Mouse (Mus musculus): ENCODE data around the gene Ednrb. TPM values are rescaled to one million over a fixed set of nuclear protein-coding genes. Genes with fewer than 3 reads are reported as not detected.
"Not testable (repeated sequence)": the region's sequence is repeated elsewhere in the genome, so short reads cannot be mapped to it uniquely, and the experiment has no call there.

Ednrb gene
- total RNA-seq, 2 experiments from 2014 or later: 44.6 to 52.8 TPM

DNA sequence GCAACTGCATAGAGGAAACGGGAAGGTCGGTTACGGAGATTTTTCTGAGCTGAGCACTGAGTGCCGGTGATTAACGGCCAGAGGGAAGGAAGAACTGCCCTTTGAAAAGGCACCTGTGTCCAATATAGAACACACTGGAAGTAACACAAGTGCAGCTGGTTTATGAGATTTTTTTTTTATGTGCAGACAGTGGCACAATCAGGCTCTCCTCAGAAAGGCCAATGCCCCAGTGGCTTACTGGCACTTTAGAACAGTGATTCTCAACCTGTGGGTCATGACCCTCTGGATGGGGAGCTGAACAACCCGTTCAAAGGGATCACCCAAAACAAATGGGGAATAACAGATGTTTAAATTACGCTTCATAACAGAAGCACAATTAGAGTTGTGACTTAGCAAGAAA is 20.7 kb downstream of the Ednrb start:
- DNase-seq: no peak

DNA sequence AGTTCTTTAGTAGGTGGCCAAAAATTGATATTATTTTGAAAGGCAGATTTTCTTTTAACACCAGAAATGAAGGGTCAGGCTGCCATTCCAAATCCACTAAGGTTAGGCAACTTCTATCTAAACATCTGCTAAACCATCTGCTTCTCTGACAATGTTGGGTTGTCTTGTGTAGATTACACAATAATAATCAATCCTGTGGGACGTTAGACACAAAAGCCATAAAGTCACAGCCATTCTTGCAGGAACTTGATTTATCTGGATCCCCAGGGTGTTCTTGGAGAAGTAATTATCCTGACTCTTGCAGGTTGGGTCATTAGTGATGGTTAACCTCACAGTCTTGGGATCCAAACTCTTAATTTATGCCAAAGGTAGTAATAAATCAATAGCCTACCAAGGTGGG is 21.6 kb downstream of the Ednrb start:
- DNase-seq: no peak

DNA sequence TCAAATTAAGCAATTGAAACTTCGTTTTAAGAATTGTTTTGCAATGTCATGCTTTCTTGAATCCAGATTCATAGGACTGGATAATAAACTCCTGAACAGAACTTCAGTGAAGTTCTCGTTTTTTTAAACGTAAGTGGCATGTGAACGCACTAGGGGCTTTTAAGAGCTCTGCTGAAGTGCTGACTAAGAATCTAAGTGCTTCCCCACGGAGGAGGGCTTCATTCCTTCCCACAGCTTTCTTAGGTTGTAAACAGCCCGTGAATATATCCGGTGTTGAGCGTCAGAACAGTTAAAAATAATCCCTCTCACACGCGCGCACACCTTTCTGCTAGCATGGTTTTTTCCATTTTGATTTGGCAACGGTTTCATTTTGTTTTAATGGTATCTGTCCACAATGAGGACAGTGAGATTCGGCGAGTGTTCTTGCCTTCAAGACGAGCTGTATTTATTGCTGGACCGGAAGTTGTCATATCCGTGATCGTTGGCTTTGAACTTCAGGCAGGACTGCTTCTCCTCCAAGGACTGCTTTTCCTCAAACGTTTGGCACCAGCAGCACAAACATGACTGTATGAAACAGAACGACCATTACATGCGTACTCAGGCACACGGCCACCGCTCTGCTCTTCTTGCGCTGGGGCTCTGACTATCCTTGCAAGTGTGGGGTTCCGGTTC is 27.4 kb downstream of the Ednrb start:
- DNase-seq: peak; percentile 13 to 27

DNA sequence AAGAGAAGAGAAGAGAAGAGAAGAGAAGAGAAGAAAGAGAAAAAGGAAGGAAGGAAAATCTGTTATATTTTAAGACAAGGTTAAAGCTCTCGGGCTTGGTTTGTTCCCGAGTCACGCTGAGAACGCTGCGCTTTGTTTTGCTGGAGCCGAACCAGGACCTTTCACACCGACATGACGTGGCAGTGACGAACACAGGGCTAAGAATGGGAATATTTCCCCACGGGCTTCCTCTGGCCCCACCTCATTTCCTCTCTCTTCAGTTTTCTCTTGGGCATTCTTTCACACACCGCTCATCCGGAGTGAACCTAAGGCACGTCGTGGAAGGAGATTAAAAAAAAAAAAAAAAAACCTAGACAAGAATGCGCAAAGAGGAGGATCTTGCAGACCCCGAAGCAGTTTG is 28.7 kb downstream of the Ednrb start:
- peak; percentile 57 to 66 for DNase-seq

DNA sequence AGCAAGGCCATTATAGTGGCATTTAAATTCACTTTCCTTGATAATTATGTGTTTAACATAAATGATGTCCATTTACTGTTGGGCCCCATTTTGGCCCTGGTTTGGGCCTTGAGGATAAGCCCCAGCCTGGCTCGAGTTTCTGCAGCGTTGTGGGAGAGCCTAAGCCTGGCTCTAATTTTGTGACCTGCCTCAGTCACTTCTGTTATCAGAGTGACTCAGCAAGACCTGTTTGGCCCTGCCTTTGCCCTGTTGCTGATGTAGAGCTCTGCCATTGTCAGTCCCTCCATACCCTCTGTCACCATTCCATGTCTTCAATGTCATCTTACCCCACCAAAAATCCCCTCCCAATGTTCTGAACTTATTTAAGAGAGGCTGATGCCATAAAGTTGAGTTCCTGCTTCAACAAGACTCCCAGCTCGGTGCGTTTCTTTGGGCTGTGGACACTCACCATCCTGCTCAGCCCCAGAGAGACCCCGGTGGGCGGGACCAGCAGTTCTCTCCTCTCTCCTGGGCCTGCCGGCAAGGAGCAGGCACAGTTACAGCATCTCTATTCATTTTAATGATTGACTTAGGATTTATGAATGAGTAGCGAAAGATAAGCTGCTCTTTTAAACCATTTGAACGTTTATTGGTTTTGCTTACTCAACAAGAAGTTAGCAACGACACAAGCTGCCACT is 30.0 kb downstream of the Ednrb start:
- DNase-seq: no peak

DNA sequence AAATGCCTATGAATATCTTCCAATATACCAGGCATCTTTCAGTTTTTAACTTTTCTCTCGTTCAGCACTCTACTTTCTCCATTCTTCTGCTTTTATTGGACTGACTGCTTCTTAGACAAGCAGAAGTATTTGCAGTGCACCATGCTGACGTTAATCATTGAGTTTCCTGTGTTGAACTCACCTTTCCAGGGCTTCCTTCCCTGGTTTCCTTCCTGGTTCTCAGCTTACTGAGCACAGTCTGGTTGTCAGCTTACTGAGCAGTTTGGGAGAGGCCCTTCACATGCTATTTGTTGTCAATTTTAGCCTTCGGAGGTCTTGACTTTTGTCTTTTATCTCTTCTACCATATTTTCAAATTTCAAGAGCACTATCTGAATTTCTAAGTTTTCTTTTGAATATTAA is 31.0 kb downstream of the Ednrb start:
- DNase-seq: no peak

DNA sequence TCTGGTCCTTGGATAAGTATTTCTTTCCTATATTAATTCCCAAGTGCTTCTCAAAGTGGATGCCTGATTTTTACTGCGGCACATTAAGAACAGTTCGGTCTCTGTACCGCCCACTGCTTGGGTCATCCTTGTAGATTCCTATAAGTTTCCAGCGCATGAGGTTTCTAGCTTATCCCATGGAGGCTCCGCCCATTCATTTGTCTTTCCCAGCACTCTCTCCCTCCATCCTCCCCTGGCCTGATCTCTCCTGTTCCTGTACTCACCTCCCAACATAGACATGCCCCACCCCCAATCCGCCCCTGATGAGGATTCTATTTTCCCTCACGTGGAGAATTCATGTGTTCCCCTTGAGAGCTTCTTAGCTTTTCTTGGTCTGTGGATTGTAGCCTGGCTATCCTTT is 32.9 kb downstream of the Ednrb start:
- DNase-seq: no peak

DNA sequence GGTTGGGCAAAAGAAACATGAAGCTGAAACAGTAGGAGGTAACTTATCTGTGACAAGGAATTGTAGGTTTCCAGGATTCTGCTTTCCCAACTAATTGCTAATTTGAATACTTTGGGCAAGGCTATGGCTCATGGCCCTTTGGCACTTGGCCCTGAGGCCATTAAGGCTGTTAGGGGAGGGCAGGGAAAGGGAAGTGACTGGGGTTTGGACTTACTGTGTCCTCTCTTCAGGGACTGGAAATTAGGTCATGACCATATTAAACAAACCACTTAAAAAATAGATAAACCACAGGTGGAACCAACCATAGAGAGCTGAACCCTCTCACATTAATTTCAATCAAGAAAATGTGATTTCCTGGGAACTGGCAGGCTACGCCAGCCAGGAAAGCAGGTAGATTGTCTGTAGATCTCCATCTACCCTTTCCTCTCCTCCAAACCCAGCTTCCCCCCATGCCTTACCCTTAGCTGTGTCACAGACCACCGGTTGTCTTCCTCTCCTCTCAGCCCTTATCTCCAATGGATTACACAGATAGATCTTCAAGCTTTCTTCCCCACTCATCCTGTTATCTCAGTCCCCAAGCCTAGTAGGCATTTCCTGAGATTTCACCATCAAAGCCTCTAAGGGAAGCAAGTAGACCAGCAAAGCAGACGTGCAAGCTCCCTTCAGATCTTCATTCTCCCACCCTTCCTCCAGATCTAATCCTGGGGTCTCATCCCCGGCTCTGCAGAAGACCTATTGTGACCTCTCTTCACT is 40.1 kb downstream of the Ednrb start:
- peak in 1 of 2 experiments; percentile 25 for DNase-seq

DNA sequence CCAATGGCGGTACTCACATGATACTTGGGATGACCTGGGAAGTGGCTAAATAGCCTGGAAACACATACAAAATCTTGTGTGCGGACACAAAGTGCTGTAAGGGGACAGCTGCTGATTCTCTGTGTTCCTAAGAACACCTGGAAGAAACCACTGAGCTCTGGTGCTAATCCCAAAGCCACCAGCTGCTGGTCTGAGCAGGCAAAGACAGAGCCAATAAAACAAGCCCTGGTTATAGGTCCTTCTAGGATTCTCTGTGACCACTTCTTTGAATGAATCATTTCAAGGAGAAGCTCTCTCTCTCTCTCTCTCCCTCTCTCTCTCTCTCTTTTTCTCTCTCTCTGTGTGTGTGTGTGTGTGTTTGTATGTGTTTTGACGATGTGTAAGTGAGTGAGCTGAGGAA is 47.1 kb downstream of the Ednrb start:
- no peak for DNase-seq

DNA sequence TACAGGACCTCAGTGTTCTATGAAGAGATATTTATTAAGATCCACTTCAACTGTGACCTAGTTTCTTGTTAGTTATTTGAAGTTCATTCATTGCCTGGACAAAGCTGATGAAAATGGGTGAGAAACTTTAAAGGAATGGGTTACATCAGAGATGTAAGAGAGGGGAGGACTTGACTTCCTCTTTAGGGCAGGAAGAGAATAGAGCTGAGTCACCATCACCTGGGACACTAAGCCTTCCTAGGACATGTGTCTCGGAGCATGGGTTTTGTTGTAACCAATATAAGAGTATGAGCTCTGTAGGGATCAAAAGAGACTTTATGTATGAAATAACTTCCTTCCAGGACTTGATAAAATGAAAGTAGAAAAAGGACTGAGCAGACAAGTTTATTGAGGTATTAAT is 48.6 kb downstream of the Ednrb start:
- no peak for DNase-seq

DNA sequence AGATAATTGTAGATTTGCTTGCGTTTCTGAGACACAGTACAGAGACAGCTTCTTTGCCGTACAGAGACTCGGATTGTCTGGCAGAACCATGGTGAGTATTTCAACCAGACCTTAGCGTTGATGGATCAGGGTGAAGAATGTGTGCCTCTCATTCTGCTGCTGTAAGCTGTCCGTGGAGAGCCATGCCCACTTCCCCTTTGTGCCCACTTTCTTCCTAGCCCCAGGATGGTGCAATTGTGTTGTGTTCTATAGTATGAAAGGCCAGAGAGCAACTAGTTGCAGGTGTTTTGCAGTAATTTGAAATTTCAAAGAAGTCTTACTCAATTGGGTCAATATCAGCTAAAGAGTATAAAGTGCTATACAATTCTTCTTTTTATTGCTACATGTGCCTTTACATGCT is 50.8 kb downstream of the Ednrb start:
- no peak for DNase-seq

DNA sequence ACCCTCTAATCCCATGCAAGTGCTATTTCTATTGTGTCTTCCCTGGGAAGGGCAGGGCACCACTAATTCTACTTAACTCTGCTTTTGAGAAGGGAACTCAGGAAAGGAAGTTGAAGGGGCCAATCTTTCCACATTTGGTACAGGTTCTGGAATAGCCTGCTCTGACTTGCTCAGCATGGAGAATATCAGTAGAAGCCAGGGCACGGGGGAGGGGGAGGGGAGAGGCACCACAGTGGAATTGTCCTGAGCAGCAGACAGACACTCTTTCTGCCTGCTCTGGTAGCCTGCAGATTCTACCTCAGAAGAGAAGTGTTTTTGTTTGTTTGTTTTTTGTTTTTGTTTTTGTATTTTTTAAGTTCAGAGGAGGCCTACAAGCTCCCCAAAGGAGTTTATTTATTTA is 51.5 kb downstream of the Ednrb start:
- DNase-seq: no peak

DNA sequence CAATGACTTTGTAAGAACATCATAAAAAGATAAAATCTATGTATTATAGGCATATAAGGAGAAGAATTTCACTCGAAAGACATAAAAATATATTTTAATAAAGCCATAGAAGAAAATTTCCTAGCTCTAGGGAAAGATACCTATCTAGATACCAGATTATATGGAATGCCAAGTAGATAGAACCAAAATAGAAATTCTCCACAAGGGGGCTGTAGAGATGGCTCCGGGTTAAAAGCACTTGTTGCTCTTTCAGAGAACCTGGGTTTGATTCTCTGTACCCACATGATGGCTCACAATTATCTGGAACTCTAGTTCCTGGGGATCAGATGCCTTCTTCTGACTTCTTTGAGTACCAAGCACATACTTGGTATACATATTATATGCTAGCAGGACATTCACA is 56.7 kb downstream of the Ednrb start:
- DNase-seq: no peak

DNA sequence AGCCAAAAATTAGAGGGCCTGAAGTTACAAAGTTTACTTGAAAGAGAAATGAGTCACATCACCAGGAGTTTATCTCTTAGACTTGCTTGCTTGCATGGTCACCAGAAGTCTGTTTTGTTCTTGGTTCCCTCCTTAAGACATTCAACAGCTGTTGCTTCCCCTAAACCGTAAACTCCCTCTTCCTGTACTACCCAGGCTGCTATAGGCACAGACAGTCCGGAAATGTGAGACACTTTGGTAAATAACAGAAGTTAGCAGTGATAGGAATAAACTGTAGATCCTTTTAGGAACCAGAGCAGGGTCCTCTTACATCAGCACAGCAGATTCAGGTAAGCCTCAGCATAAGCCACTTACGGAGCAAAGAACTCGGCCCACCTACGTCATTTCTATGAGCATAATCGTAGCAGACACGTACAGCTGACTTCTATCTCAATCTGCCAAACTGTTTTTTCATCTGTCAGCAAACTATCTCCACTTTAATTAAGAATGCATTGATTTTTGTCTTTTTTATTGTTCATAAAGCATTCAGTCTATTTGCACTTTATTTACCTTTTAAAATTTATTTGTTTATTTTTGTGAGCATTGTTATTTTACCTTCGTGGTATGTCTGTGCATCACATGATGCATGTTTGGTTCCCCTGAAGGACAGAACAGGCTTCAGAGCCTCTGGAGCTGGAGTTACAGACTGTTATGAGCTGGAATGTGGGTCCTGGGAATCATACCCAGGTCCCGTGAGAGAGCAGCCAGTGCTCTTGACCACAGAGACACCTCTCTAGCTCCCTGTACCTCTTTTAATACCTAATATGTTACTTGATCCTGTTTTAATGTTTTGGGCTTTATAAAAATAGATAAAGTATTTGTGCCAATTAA is 58.9 kb downstream of the Ednrb start:
- DNase-seq: no peak

DNA sequence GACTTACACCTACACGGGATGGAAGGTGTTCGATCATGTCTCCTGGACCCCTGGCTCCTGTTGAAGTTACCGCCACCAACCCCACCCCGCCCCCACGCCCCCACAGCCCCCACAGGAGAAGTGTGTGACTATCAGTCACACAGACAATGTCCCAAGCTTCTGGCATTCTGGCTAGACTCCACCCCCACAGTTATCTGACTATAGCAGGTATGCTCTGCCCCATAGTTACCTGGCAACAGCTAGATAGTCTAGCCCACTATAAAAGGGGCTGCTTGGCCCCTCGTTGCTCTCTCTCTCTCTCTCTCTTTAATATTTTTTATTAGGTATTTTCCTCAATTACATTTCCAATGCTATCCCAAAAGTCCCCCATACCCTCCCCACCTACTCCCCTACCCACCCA is 63.9 kb downstream of the Ednrb start:
- not testable (repeated sequence) for DNase-seq

DNA sequence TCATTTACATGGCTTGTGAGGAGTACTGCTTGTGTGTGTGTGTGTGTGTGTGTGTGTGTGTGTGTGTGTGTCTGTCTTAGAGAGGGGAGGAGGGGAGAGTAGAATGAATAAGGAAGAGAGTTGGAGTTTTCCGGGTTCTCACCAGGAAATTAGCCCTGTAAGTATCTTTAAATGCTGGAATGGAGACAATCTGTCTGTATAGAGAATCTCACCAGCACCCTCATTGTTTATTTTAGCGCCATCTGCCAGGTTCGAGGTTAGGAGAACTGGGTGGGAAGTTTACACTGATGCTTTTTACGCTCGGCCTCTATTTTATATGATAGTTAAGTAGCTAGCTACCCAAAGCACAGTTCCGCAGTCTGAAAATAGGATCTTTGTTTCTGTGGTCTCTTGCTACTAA is 64.9 kb downstream of the Ednrb start:
- DNase-seq: no peak

DNA sequence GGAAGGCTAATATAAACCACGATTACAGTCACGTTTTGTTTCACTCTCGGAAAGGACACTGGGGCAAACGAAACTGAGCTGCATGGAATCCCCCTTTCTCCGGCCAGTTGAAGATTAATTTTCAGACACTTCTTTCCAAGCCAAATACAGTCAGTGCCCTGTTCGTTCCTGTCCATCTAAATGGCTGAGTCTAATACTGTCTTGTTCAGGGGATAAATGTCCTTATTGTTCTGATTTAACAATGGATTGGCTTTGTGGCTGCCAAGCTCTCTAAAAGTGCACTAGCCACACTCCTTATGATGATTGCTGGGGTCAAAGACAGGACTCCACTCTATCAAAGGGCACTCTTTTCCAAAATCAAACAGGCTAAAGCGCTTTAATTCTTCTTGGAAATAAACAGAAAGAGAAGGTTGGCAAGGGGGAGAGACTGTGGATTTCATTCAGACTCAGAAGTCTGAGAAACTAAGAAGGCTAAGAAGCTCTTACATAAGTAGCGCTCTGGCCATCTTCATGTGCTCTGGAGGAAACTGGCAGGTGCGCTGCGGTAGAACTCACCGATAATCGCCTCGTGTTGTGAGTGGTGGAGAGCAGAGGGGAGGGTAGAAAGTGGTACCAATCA is 65.6 kb downstream of the Ednrb start:
- no peak for DNase-seq

DNA sequence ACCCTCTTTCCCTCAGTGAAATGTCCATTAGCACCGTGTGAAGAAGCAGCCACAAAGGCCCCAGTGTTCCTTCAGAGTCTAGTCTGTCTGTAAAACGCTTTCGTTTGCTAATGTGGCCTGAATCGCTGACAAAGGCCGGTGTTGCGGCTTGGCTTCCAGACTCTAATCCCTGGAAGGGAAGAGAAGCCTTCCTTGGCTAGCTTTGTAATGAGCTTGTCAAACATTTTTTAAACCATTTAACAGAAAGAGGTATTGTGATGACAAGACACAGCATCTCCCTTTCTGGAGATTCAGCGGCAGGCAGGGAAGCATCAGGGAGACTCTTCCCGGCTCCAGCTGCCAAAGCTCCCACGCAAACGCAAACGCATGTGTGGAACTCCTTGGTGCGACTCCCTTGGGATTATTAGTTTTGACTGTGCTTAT is 66.2 kb downstream of the Ednrb start:
- no peak for DNase-seq

DNA sequence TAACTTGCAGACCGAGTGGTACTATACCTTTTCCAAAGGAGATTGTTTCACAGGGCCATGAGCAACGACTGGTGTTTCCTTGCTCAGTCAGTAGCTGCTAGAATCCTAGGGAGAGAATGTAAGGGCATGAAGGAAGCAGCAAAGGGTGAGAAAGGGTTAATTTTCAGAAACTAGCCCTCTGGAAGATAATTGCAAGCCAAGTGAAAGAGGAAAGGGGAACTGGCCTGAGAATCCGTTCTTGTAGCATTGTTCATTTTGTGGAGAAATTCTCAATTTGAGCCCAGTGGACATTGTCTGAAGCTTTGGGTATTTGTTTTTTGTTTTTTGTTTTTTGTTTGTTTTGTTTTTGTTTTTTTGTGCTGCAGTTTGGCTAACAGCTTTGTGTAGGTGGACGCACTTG is 66.8 kb downstream of the Ednrb start:
- DNase-seq: no peak

DNA sequence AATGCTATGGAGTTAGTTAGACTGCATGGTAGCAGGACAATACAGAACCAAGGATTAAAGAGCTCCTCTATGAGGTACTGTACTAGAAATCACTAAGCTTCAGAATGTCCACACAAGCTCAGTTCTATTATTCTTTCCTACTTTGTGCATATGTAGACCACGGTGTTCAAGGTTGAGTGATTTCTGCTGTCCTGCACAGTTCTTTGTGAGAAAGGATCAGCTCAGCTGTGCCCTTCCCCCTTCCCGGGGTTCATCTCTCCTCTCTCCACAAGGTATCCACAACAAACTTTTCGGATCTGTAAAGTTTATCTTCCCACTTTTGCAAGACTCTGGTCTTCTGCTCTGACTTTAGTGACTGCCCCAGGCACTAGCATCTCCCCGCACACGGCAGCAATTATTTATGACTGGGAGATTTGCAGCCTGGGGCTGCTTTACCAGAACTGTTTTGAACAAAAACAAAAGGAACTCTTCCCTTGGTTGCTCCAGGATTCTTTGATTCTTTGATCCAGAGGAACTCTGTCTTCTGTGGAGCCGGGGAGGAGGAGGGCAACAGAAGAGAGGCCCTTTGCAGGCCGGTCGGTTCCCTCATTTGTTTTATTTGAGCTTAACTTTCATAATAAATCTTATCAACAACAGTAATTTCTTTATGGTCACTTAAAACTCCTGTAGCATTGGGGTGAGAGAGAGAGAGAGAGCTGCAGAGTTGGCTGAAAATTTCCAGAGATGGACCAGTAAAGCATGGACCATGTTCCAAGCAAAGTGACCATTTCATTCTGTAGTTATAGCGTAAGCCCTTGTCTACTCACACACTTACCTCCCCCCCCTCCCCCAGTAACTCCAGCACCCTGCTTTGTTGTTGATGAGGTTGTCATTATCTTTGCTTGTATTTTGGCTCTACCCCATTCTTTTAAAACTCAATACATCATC is 74.6 kb downstream of the Ednrb start:
- no peak for DNase-seq

DNA sequence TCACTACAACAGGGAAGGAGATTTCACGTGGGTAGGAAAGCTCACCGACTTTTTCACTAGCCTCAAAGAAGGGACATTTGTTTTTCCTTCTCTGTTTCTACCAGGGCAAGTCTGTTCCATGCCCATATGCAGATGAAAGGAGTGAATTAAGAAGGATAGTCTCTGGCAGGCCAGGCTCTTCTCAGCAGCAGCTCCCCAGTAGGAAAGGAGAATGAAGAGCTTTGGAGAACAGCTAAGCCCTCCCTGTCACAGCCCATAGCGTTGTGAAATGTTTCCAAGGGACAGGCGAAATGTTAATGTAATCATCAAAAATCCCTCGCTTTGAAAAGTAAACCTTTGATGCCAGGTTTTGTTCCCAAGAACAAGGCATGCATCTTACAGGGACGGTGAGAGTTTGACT is 76.7 kb downstream of the Ednrb start:
- no peak for DNase-seq

Data from adrenal gland, postnatal 36 days (tissue).